In genomic region chr16:38371705-38372296, GRCm38 (mm10) we compare ENCODE assay signal across 1 mouse cellular context.
TF ChIP-seq lines count a peak whose summit lies in the region.

No protein-coding gene starts in this region.

TF ChIP-seq in CH12.LX, 34 proteins besides CTCF, POLR2A, EP300 and RAD21:
- TF ChIP-seq HCFC1 (IDR thresholded peaks at IDR 0.05; ENCODE audit: low read depth, low read length): no peak
- no peak; the same call in 1 of the 2 replicates for TF ChIP-seq SMC3 (IDR thresholded peaks at IDR 0.05; ENCODE audit: low read depth, low read length)
- no peak for TF ChIP-seq ZNF384 (IDR thresholded peaks at IDR 0.05; ENCODE audit: low read depth, low read length)
- TF ChIP-seq USF2 (conservative IDR thresholded peaks at IDR 0.05; ENCODE audit: low read depth, low read length): no peak
- peak; percentile 72 for TF ChIP-seq SIN3A (IDR thresholded peaks at IDR 0.05; ENCODE audit: low read length)
- TF ChIP-seq MXI1 (IDR thresholded peaks at IDR 0.05; ENCODE audit: low read depth, low read length): no peak
- peak; percentile 91 for TF ChIP-seq TCF12 (IDR thresholded peaks at IDR 0.05; ENCODE audit: low read depth, low read length)
- no peak for TF ChIP-seq NELFE (IDR thresholded peaks at IDR 0.05; ENCODE audit: low read depth, low read length)
- peak; percentile 48; the same call in 1 of the 2 replicates for TF ChIP-seq RCOR1 (conservative IDR thresholded peaks at IDR 0.05; ENCODE audit: low read depth, low read length)
- no peak for TF ChIP-seq TBP (conservative IDR thresholded peaks at IDR 0.05; ENCODE audit: low read depth, low read length)
- no peak; the same call in 1 of the 2 replicates for TF ChIP-seq MAFK (IDR thresholded peaks at IDR 0.05; ENCODE audit: insufficient replicate concordance, low read length)
- TF ChIP-seq KAT2A (IDR thresholded peaks at IDR 0.05; ENCODE audit: insufficient replicate concordance, low read length): 0 out of 2 replicates have a peak, but pooled peaks have one; percentile 22
- TF ChIP-seq ELF1 (IDR thresholded peaks at IDR 0.05; ENCODE audit: low read depth, low read length): no peak
- peak; percentile 75 for TF ChIP-seq MEF2A (IDR thresholded peaks at IDR 0.05; ENCODE audit: borderline replicate concordance, low read depth, low read length)
- no peak for TF ChIP-seq GABPA (IDR thresholded peaks at IDR 0.05; ENCODE audit: insufficient replicate concordance, low read depth, low read length)
- no peak for TF ChIP-seq ZKSCAN1 (IDR thresholded peaks at IDR 0.05; ENCODE audit: borderline replicate concordance, low read depth, low read length)
- TF ChIP-seq PAX5 (IDR thresholded peaks at IDR 0.05; ENCODE audit: low read length): no peak
- no peak for TF ChIP-seq E2F4 (IDR thresholded peaks at IDR 0.05; ENCODE audit: insufficient replicate concordance, low read depth, low read length)
- no peak for TF ChIP-seq ZC3H11A (IDR thresholded peaks at IDR 0.05; ENCODE audit: low read depth, low read length)
- peak; percentile 71 for TF ChIP-seq BHLHE40 (IDR thresholded peaks at IDR 0.05; ENCODE audit: low read depth, low read length)
- no peak for TF ChIP-seq POLR2AphosphoS2 (IDR thresholded peaks at IDR 0.05; ENCODE audit: low read depth, low read length)
- TF ChIP-seq CHD2 (IDR thresholded peaks at IDR 0.05; ENCODE audit: low read length): peak; percentile 85
- TF ChIP-seq JUND (conservative IDR thresholded peaks at IDR 0.05; ENCODE audit: low read depth, low read length): peak; percentile 62; the same call in 1 of the 2 replicates
- TF ChIP-seq JUN (IDR thresholded peaks at IDR 0.05; ENCODE audit: insufficient read depth, low read depth, low read length): peak; percentile 68
- no peak for TF ChIP-seq CHD1 (IDR thresholded peaks at IDR 0.05; ENCODE audit: low read depth, low read length)
- TF ChIP-seq ETS1 (conservative IDR thresholded peaks at IDR 0.05; ENCODE audit: low read depth, low read length): peak; percentile 89
- peak; percentile 92 for TF ChIP-seq IRF4 (IDR thresholded peaks at IDR 0.05; ENCODE audit: low read depth, low read length)
- TF ChIP-seq MYC (IDR thresholded peaks at IDR 0.05; ENCODE audit: low read depth, low read length): peak; percentile 78; the same call in 1 of the 2 replicates
- peak; percentile 44; the same call in 1 of the 2 replicates for TF ChIP-seq MAX (IDR thresholded peaks at IDR 0.05; ENCODE audit: low read length)
- TF ChIP-seq ZMIZ1 (IDR thresholded peaks at IDR 0.05; ENCODE audit: low read depth, low read length): no peak
- TF ChIP-seq MAZ (IDR thresholded peaks at IDR 0.05; ENCODE audit: low read depth, low read length): 0 out of 2 replicates have a peak, but pooled peaks have one; percentile 22
